Mouse (Mus musculus): Measurements from ENCODE around the gene Nfix. TPM values are rescaled to one million over a fixed set of nuclear protein-coding genes. Genes with fewer than 3 reads are reported as not detected.

Gene Nfix
- polyA plus RNA-seq, 1 experiment from 2014 or later, result 413 TPM

DNA sequence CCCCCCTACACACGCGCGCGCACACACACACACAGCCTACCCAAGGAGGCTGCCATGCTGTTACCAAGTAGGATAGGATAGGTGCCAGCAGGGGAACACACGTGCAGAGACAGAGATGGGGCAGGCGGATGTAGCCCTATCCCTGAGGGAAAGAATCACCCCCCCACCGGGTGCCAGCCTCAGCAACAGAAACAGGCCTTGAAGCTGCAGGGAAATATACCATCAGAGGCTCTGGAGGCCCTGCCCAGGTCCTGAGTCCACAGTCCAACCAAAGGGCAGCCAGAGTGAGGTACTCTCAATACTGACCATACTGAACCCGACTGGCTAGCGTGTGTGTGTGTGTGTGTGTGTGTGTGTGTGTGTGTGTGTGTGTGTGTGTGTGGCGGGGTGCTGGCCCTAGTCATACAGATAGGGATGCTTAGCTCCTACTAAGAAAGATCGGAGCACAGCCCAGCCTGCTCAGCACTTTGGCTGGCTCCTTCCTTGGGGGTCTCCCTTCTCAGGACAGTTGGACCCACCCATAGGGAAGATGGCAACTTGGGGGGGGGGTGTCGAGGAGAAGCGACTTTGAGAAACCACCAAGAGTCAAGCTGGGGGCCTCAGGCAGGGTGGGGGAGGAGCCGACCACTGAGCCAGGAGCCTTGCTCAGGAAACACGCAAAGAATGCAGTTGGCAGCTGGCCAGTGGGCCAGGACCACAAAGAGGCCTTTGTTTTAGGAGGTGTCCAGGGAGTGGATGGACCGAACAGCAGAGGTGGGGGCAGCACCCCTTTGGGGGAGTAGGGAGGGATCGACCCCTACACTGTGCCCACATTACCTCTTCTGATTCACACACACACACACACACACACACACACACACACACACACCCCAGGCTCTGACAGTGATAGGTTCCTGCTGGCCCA lies 56.4 kb downstream of the Nfix start:
- WGBS, result 4% methylated on average over 16 of the region's 17 CpGs
- Histone ChIP-seq H3K4me3 (no peak overlapping the region), H3K9ac (replicated peaks) (peak overlapping the region; percentile 4; the same call in 1 of the 2 replicates), H3K36me3 (no peaks in the 10 kb centered on the region), H3K27me3 (no peaks in the 10 kb centered on the region), H3K4me1 (peaks cover 92% of the 10 kb centered on the region), H3K4me2 (replicated peaks) (peak overlapping the region; percentile 34), H3K27ac (replicated peaks) (peak overlapping the region; percentile 82), H3K9me3 (no peaks in the 10 kb centered on the region)
- peak; percentile 55 for ATAC-seq (replicated peaks)

DNA sequence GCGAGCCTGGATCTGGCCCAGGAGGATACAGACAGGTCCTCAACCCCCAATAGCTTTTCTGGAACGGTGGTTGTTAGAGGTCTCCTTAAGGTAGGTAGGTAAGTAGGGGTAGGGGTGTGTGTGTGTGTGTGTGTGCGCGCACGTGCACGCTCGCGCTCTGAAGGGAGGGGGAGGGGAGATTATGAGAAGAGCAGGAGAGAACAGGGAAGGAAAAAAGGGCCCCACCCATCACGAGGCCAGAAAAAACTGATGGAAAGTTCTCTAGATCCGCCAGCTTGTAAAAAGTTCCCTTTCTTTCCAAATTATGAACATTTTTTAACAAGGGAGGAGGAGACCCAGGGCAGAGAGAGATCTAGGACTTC lies 57.1 kb downstream of the Nfix start:
- ATAC-seq (replicated peaks), result no peak
- Histone ChIP-seq H3K36me3 (no peaks in the 10 kb centered on the region), H3K4me3 (no peak overlapping the region), H3K9me3 (no peaks in the 10 kb centered on the region), H3K4me1 (peaks cover 97% of the 10 kb centered on the region), H3K27me3 (no peaks in the 10 kb centered on the region), H3K27ac (replicated peaks) (peak overlapping the region; percentile 82), H3K4me2 (replicated peaks) (peak overlapping the region; percentile 34), H3K9ac (replicated peaks) (peak overlapping the region; percentile 35; the same call in 1 of the 2 replicates)
- WGBS, result 8% methylated on average over 10 of the region's 10 CpGs

DNA sequence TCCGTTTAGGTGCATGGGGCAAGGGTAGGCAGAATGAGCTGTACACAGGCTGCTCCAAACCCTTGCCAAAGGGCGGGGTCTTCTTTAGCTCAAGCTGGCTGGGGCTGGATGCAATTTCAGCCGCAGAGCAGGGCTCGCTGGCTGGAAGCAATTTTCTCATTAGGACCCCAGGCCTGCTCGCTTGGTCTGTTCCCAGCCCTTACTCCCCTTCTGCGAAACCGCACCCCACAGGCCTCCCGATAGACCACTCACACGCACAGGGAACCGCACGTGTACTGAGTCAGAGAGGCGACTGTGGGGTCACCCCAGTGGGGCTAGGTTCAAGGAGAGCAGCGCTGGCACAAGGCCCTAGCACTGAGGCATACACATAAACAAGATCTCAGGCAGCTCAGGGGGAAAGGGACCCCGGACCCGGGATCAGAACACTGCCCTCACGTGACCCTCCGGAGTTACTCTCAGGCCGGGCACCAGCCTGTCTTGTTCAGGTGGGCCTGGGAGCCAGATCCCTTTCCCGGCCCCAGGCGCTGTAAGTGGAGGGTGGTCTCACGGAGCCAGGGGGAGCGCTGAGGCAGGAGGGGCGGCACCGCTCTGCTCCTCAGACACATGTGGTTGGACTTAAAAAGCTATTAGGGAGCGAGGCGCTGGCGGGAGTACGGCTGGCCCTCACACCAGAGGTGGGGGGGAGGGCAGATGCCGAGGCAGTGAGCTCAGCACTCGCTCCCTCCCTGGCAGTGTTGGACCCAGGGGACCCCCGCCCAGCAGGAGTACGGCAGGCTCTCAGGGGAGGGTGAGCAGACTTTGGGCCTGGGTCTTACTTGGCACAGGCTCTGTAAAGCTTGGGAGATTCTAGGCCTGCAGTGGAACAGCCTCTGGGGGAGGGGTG lies 57.7 kb downstream of the Nfix start:
- Histone ChIP-seq H3K4me1 (peaks cover 98% of the 10 kb centered on the region), H3K27ac (replicated peaks) (peak overlapping the region; percentile 82), H3K27me3 (no peaks in the 10 kb centered on the region), H3K9me3 (no peaks in the 10 kb centered on the region), H3K36me3 (no peaks in the 10 kb centered on the region), H3K4me3 (peak overlapping the region; percentile 9; the same call in 1 of the 2 replicates), H3K4me2 (replicated peaks) (peak overlapping the region; percentile 34), H3K9ac (replicated peaks) (peak overlapping the region; percentile 35; the same call in 1 of the 2 replicates)
- WGBS, result 4% methylated on average over 32 of the region's 32 CpGs
- ATAC-seq (replicated peaks), result peak; percentile 44

DNA sequence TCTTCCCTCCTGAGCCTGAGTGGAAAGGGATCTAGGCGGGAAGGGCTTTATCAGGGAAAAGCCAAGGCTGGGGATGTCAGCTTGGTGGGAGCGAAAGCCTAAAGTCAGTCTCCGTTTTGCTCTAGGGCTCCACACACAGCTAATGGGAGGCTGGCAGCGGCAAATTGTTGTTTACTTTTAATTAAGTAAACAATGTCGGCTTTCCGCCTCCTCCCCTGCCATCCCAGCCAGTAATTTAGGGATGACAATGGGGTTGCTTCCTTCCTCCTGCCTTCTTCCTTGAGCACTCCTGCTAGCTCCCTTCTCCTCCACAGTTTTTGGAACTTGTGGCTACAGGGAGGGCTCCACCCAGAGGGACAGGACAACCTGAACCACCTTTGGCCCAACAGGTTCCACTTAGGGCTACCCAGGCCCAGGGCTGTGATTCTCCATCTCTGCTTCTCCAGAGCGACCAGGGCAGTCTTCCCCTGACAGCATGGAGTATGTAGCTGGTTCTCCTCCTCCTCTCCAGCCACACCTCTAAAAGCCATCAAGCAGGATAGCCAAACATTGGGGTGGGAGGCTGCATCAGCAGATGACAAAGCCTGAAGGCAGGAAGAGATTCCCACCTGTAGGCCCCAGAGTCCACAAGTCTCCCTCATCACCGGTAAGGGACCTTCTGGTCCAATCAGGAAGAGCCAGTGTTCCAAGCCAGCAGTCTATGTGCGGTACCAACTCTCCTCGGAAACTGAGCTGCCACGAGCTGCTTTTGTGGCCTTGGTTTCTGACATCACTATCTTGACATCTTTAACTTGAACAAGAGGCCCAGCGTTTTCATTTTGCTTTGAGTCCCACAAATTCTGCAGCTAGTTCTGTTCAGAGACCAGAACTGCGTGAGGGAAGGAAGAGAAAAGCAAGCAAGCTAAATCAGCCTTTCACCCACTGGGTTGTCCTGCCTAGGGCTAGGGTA lies 59.0 kb downstream of the Nfix start:
- no peak overlapping the region for H3K4me3 ChIP-seq
- 0 out of 2 replicates have a peak overlapping the region, but pooled peaks have one; percentile 35 for H3K9ac ChIP-seq (replicated peaks)
- peaks cover 98% of the 10 kb centered on the region for H3K4me1 ChIP-seq
- H3K27me3 ChIP-seq, result no peaks in the 10 kb centered on the region
- WGBS, result 32% methylated on average over 13 of the region's 13 CpGs
- H3K4me2 ChIP-seq (replicated peaks), result no peak overlapping the region
- ATAC-seq (replicated peaks), result no peak
- H3K36me3 ChIP-seq, result no peaks in the 10 kb centered on the region
- peak overlapping the region; percentile 82 for H3K27ac ChIP-seq (replicated peaks)
- no peaks in the 10 kb centered on the region for H3K9me3 ChIP-seq

DNA sequence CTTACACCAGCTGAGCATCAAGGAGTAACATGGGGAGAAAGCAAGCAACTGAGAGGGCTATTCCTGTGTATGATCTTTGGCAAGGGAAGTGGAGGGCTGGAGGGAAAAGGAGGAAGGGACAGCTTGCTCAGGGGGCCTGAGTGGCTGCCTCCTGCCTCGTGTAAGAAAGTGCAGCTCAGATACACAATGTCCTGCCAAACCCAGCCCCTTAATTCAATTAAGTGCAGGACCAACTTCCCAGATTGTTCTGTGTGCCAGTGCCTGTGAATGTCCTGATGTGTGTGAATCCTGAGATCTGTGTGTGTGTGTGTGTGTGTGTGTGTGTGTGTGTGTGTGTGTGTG lies 60.8 kb downstream of the Nfix start:
- 0% methylated on average over 1 of the region's 1 CpGs for WGBS
- no peaks in the 10 kb centered on the region for H3K36me3 ChIP-seq
- no peak overlapping the region for H3K9ac ChIP-seq (replicated peaks)
- H3K4me1 ChIP-seq, result peaks cover 100% of the 10 kb centered on the region
- H3K9me3 ChIP-seq, result no peaks in the 10 kb centered on the region
- peak overlapping the region; percentile 82 for H3K27ac ChIP-seq (replicated peaks)
- H3K4me2 ChIP-seq (replicated peaks), result no peak overlapping the region
- no peak overlapping the region for H3K4me3 ChIP-seq
- no peak for ATAC-seq (replicated peaks)
- H3K27me3 ChIP-seq, result no peaks in the 10 kb centered on the region

DNA sequence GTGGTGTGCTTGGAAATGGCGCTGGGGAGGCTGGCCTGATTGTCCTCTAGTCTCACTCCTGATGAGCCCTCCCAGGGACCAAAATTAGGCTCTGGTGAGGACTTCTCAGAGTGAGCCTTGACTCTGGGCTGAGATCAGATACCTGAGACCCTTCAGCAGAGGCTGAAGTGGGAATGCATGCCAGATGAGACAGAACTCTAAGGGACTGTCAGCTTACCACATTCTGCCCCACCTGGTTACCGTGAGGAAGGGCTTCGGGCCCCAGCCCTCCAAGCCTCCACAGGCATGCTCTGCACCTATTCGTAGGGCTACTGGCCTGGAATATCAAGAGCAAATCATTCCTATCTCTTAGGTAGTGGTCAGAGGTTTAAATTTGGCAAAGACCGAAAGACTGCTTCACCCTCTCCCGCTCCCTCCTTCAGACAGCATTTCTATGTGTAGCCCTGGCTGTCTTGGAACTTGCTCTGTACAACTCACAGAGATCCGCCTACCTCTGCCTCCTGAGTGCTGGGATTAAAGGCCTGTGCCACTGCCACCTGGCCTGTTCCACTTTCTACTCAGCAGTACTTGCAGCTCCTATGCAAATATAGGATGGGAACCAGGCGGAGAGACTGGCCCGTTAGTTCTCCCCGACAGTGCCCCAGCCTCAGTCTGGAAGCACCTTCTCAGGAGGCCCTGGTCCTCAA lies 61.3 kb downstream of the Nfix start:
- no peaks in the 10 kb centered on the region for H3K27me3 ChIP-seq
- 40% methylated on average over 10 of the region's 10 CpGs for WGBS
- H3K9ac ChIP-seq (replicated peaks), result peak overlapping the region; percentile 22
- no peaks in the 10 kb centered on the region for H3K9me3 ChIP-seq
- H3K4me2 ChIP-seq (replicated peaks), result peak overlapping the region; percentile 25; the same call in 1 of the 2 replicates
- H3K36me3 ChIP-seq, result no peaks in the 10 kb centered on the region
- ATAC-seq (replicated peaks), result no peak
- H3K27ac ChIP-seq (replicated peaks), result peak overlapping the region; percentile 82
- H3K4me1 ChIP-seq, result peaks cover 100% of the 10 kb centered on the region
- no peak overlapping the region for H3K4me3 ChIP-seq

DNA sequence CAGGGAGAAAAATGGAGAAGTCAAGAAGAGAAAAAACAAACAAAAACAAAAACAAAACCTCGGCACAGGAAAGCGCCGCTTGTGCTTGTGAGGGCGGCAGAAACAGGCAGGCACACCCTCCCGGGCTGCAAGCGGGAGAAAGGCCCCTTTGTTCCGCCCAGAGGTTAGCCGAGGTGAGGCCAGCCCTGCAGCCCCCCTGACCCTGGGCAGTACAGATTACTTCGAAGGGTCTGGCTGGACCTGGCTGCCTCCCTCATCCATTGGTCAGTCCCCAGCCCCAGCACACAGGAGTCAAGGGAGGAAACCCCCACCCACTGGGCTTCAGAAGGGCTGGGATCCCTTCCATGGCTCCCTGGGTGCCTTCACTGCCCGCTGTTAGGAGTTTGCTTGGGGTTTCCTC lies 61.9 kb downstream of the Nfix start:
- Histone ChIP-seq H3K9me3 (no peaks in the 10 kb centered on the region), H3K27me3 (no peaks in the 10 kb centered on the region), H3K36me3 (no peaks in the 10 kb centered on the region), H3K4me2 (replicated peaks) (peak overlapping the region; percentile 25; the same call in 1 of the 2 replicates), H3K27ac (replicated peaks) (peak overlapping the region; percentile 82), H3K9ac (replicated peaks) (peak overlapping the region; percentile 27), H3K4me1 (peaks cover 100% of the 10 kb centered on the region), H3K4me3 (no peak overlapping the region)
- ATAC-seq (replicated peaks), result no peak
- WGBS, result 11% methylated on average over 10 of the region's 10 CpGs

DNA sequence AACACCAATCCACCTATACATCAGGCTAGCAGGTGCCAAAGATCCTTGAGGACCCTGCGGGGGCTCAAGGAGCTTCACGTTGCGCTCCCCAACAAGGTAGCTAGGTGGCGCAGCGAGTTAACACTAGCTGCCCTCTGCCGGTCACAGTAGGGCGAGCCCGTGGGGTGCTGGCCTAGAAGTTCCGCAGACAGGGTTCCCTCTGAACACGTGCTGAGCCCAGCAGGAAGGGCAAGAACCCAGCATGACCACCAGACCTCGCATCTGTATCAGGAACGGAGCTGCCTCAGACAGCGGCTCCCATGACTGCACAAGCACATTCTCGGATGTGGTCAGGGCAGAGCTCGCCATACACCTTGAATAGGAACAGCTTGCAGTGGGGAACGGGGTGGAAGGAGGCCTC lies 62.5 kb downstream of the Nfix start:
- Histone ChIP-seq H3K4me1 (peaks cover 100% of the 10 kb centered on the region), H3K27ac (replicated peaks) (peak overlapping the region; percentile 82), H3K9ac (replicated peaks) (peak overlapping the region; percentile 27), H3K4me3 (0 out of 2 replicates have a peak overlapping the region, but pooled peaks have one; percentile 6), H3K36me3 (no peaks in the 10 kb centered on the region), H3K27me3 (no peaks in the 10 kb centered on the region), H3K9me3 (no peaks in the 10 kb centered on the region), H3K4me2 (replicated peaks) (peak overlapping the region; percentile 25)
- peak; percentile 12; the same call in 1 of the 2 replicates for ATAC-seq (replicated peaks)
- WGBS, result 2% methylated on average over 16 of the region's 16 CpGs

DNA sequence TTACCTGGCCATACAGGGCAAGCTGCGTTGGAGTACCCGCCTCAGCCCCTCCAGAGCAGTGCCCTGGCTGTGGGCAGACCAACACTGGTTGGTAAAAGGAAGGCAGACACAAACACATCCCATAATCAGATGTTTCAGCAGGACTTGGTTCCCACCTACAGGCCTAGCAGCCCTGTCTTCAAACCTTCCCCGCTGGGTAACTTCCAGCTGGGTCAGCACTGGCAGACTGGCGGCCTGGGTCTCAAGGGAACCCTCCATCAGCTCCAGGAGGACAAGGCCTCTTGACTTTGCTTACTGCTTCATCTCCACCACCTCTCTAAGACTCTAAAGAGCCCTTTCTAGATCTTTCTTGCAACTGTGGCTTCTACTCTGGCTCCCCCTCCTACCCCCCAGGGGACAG lies 63.6 kb downstream of the Nfix start:
- Histone ChIP-seq H3K4me3 (no peak overlapping the region), H3K9ac (replicated peaks) (no peak overlapping the region), H3K36me3 (no peaks in the 10 kb centered on the region), H3K4me1 (peaks cover 100% of the 10 kb centered on the region), H3K27me3 (no peaks in the 10 kb centered on the region), H3K27ac (replicated peaks) (peak overlapping the region; percentile 94), H3K4me2 (replicated peaks) (no peak overlapping the region), H3K9me3 (no peaks in the 10 kb centered on the region)
- WGBS, result 82% methylated on average over 4 of the region's 4 CpGs
- no peak for ATAC-seq (replicated peaks)

DNA sequence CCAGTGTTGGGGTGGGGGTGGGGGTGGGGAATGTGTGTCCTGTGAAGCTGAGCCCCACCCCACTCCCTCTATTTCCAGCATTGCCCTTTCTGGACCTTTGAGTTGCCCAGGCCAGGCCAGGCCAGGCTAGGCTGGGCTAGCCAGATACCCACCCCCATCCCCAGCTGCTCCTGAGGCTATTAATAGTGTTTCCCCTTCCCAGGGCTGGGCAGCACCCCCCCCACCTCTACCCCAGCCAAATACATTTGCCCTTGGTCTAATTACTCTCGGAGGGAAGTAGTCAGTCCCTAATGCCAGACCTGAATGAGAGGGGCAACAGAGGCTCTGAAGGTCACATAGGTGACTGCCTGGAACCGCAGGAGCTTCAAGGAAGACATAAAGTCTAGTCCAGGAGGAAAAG lies 64.5 kb downstream of the Nfix start:
- Histone ChIP-seq H3K27ac (replicated peaks) (peak overlapping the region; percentile 94), H3K4me2 (replicated peaks) (no peak overlapping the region), H3K4me1 (peaks cover 100% of the 10 kb centered on the region), H3K9ac (replicated peaks) (no peak overlapping the region), H3K4me3 (no peak overlapping the region), H3K9me3 (no peaks in the 10 kb centered on the region), H3K27me3 (no peaks in the 10 kb centered on the region), H3K36me3 (no peaks in the 10 kb centered on the region)
- ATAC-seq (replicated peaks), result no peak
- 37% methylated on average over 2 of the region's 2 CpGs for WGBS

DNA sequence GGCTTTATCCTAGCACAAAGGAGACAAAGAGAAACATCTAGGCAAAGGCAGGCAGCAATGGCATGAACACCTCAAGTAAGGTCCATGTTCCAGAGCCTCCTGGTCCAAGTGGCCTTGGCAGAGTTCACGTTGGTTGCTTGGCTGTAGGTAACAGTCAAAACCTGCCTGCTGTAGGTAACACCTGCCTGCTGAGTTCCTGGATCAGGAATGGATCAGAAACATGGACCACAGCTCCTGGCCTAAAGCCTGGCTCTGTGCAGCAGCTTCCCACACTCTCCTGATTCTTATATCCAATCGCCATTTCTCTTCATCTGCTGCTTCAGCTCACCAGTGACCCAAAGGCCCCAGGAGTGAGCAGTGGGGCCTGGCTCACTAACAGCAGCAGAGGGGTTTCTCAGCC lies 65.5 kb downstream of the Nfix start:
- H3K4me3 ChIP-seq, result no peak overlapping the region
- H3K9ac ChIP-seq (replicated peaks), result no peak overlapping the region
- H3K4me1 ChIP-seq, result peaks cover 100% of the 10 kb centered on the region
- H3K36me3 ChIP-seq, result no peaks in the 10 kb centered on the region
- H3K9me3 ChIP-seq, result no peaks in the 10 kb centered on the region
- no peaks in the 10 kb centered on the region for H3K27me3 ChIP-seq
- no peak for ATAC-seq (replicated peaks)
- no peak overlapping the region for H3K4me2 ChIP-seq (replicated peaks)
- H3K27ac ChIP-seq (replicated peaks), result peak overlapping the region; percentile 94
- WGBS, result 76% methylated on average over 2 of the region's 2 CpGs
